Mouse (Mus musculus): Measurements from ENCODE around the gene Ptpn9. TPM values are rescaled to one million over a fixed set of nuclear protein-coding genes. Genes with fewer than 3 reads are reported as not detected.
"Not testable (repeated sequence)": the region's sequence is repeated elsewhere in the genome, so short reads cannot be mapped to it uniquely, and the experiment has no call there.

Ptpn9 gene
- polyA plus RNA-seq, 1 experiment from 2014 or later: 3.1 TPM

GRCm38 (mm10) chr9:56973960-56974524 is 20.7 kb upstream of the Ptpn9 start:
- Histone ChIP-seq H3K27ac (replicated peaks) (no peak overlapping the region), H3K36me3 (replicated peaks) (no peaks in the 10 kb centered on the region), H3K4me3 (replicated peaks) (no peak overlapping the region), H3K4me1 (replicated peaks) (no peaks in the 10 kb centered on the region), H3K9me3 (replicated peaks) (no peaks in the 10 kb centered on the region), H3K9ac (no peak overlapping the region), H3K27me3 (no peaks in the 10 kb centered on the region), H3K4me2 (no peak overlapping the region)
- WGBS (ENCODE audit: insufficient replicate concordance): 54% methylated on average over 7 of the region's 8 CpGs
- no peak for ATAC-seq (ENCODE audit: insufficient read depth)

DNA sequence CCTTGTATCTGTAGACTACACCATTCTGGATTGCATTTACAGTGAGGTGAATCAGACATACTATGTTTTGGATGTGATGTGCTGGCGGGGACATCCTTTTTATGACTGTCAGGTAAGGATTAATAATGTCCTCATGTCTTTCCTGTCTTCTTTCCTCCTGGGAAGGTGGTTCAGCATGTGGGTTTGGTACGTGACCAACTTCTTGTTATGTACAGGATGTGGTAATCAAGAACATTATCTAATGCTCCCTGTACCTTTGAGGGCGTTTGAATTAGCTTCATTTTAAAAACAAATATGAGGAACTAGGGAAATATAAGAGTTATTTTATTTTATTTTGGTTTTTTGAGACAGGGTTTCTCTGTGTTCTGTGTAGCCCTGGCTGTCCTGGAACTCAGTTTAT is 19.5 kb upstream of the Ptpn9 start:
- Histone ChIP-seq H3K36me3 (replicated peaks) (no peaks in the 10 kb centered on the region; the same call in 1 of the 2 replicates), H3K4me3 (replicated peaks) (no peak overlapping the region), H3K9me3 (replicated peaks) (no peaks in the 10 kb centered on the region), H3K4me2 (no peak overlapping the region), H3K27me3 (no peaks in the 10 kb centered on the region), H3K27ac (replicated peaks) (no peak overlapping the region), H3K9ac (no peak overlapping the region), H3K4me1 (replicated peaks) (no peaks in the 10 kb centered on the region)
- 40% methylated on average over 3 of the region's 3 CpGs for WGBS (ENCODE audit: insufficient replicate concordance)
- no peak for ATAC-seq (ENCODE audit: insufficient read depth)

DNA sequence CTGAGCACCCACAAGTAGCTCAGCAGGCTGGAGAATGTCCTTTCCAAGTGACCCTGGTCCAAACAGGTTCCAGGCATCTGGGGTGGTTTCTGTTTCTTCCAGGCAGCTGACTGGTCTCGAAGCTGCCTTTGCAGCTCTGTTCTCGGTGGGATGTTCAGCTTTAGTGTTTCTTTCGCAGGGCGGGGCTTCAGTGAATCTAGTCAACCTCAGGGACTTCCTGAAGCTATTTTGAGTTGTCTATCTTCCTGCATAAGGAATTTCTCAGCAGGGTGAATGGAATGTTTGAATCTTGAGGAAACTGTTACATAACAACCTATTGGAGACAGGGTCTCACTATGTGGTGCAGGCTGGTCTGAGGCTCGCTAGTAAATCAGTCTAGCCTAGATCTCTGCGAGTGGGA is 14.5 kb upstream of the Ptpn9 start:
- Histone ChIP-seq H3K4me2 (no peak overlapping the region), H3K9ac (no peak overlapping the region), H3K9me3 (replicated peaks) (no peaks in the 10 kb centered on the region), H3K36me3 (replicated peaks) (no peaks in the 10 kb centered on the region; the same call in 1 of the 2 replicates), H3K4me3 (replicated peaks) (no peak overlapping the region), H3K4me1 (replicated peaks) (no peaks in the 10 kb centered on the region), H3K27me3 (no peaks in the 10 kb centered on the region), H3K27ac (replicated peaks) (no peak overlapping the region)
- ATAC-seq (ENCODE audit: insufficient read depth): no peak
- WGBS (ENCODE audit: insufficient replicate concordance): 77% methylated on average over 6 of the region's 6 CpGs

DNA sequence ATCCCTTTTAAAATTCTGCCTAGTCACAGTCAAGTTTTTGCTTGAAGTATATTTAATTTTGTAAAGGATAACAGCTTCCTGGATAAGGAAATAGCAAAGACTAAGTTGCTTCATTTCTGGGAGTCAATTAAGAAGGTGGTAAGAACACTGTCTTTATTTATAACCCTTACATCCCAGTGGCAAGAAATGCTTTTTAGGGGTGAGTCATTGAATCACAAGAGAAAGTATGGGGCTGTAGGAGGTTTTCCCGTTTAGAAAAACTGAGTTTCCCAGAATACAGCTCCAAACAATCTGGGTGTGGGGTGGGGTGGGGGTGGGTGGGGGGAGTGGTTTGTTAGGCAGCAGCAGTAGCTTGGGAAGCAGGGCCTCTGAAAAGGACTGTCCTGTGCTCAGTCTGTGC is 13.2 kb upstream of the Ptpn9 start:
- Histone ChIP-seq H3K36me3 (replicated peaks) (no peaks in the 10 kb centered on the region; the same call in 1 of the 2 replicates), H3K4me3 (replicated peaks) (no peak overlapping the region), H3K4me2 (no peak overlapping the region), H3K4me1 (replicated peaks) (no peaks in the 10 kb centered on the region), H3K27me3 (no peaks in the 10 kb centered on the region), H3K9ac (no peak overlapping the region), H3K27ac (replicated peaks) (no peak overlapping the region), H3K9me3 (replicated peaks) (no peaks in the 10 kb centered on the region)
- 58% methylated on average over 1 of the region's 1 CpGs for WGBS (ENCODE audit: insufficient replicate concordance)
- ATAC-seq (ENCODE audit: insufficient read depth): no peak

- peaks cover 27% of the 10 kb centered on the region for H3K4me1 ChIP-seq (replicated peaks)
- peak overlapping the region; percentile 72 for H3K4me3 ChIP-seq (replicated peaks)
- peak overlapping the region; percentile 81 for H3K27ac ChIP-seq (replicated peaks)
- WGBS (ENCODE audit: insufficient replicate concordance): under 1% methylated on average over 80 of the region's 80 CpGs
- peaks cover 30% of the 10 kb centered on the region for H3K27me3 ChIP-seq
- H3K9me3 ChIP-seq (replicated peaks): no peaks in the 10 kb centered on the region
- peak; percentile 66 for ATAC-seq (ENCODE audit: insufficient read depth)
- H3K9ac ChIP-seq: peak overlapping the region; percentile 72
- no peaks in the 10 kb centered on the region for H3K36me3 ChIP-seq (replicated peaks)
- peak overlapping the region; percentile 94 for H3K4me2 ChIP-seq
Observed at GRCm38 (mm10) chr9:56995198-56996027, 690 bp downstream of the Ptpn9 start.

GRCm38 (mm10) chr9:56996028-56996346 is 1.3 kb downstream of the Ptpn9 start:
- H3K36me3 ChIP-seq (replicated peaks): no peaks in the 10 kb centered on the region
- 2% methylated on average over 5 of the region's 5 CpGs for WGBS (ENCODE audit: insufficient replicate concordance)
- ATAC-seq (ENCODE audit: insufficient read depth): no peak
- H3K27ac ChIP-seq (replicated peaks): peak overlapping the region; percentile 81; the same call in 1 of the 2 replicates
- peaks cover 30% of the 10 kb centered on the region for H3K27me3 ChIP-seq
- peaks cover 27% of the 10 kb centered on the region for H3K4me1 ChIP-seq (replicated peaks)
- peak overlapping the region; percentile 72 for H3K9ac ChIP-seq
- H3K9me3 ChIP-seq (replicated peaks): no peaks in the 10 kb centered on the region
- H3K4me3 ChIP-seq (replicated peaks): peak overlapping the region; percentile 72
- H3K4me2 ChIP-seq: peak overlapping the region; percentile 94

GRCm38 (mm10) chr9:56997206-56997605 is 2.5 kb downstream of the Ptpn9 start:
- 44% methylated on average over 1 of the region's 1 CpGs for WGBS (ENCODE audit: insufficient replicate concordance)
- not testable (repeated sequence) for H3K4me3 ChIP-seq (replicated peaks); H3K36me3 ChIP-seq (replicated peaks); H3K27ac ChIP-seq (replicated peaks); H3K9me3 ChIP-seq (replicated peaks); H3K9ac ChIP-seq; H3K4me2 ChIP-seq; ATAC-seq (ENCODE audit: insufficient read depth)
- peaks cover 30% of the 10 kb centered on the region for H3K27me3 ChIP-seq
- peaks cover 27% of the 10 kb centered on the region for H3K4me1 ChIP-seq (replicated peaks)

- Histone ChIP-seq H3K4me2 (no peak overlapping the region), H3K9me3 (replicated peaks) (no peaks in the 10 kb centered on the region), H3K4me1 (replicated peaks) (peaks cover 4% of the 10 kb centered on the region; the same call in 1 of the 2 replicates), H3K9ac (no peak overlapping the region), H3K27ac (replicated peaks) (no peak overlapping the region), H3K36me3 (replicated peaks) (no peaks in the 10 kb centered on the region), H3K27me3 (no peaks in the 10 kb centered on the region), H3K4me3 (replicated peaks) (no peak overlapping the region)
- ATAC-seq (ENCODE audit: insufficient read depth): no peak
- WGBS (ENCODE audit: insufficient replicate concordance): 57% methylated on average over 4 of the region's 4 CpGs
Observed at GRCm38 (mm10) chr9:57003011-57003410, 8.3 kb downstream of the Ptpn9 start.

DNA sequence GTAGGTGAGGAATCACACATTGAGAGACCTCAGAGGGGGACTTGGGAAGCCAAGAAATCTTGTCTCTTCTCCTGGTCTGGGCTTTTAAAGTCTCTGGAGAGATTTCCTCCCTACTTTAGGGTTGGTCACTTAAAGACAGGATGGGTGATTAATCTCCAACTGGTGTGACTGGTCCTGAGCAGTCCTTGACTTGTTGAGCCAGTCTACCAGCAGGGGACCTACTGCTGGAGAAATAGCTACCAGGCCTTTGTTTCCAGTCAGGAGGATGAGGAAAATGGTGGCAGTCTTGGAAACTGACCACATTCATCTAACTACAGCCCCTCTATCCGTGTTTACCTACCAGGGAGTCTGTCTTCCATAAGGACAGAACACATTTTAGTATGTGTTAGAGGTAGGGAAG is 17.7 kb downstream of the Ptpn9 start:
- no peak overlapping the region for H3K4me2 ChIP-seq
- no peak overlapping the region for H3K27ac ChIP-seq (replicated peaks)
- no peak for ATAC-seq (ENCODE audit: insufficient read depth)
- no peaks in the 10 kb centered on the region; the same call in 1 of the 2 replicates for H3K4me1 ChIP-seq (replicated peaks)
- H3K9me3 ChIP-seq (replicated peaks): no peaks in the 10 kb centered on the region
- no peak overlapping the region for H3K9ac ChIP-seq
- no peak overlapping the region for H3K4me3 ChIP-seq (replicated peaks)
- no peaks in the 10 kb centered on the region for H3K27me3 ChIP-seq
- 62% methylated on average over 1 of the region's 1 CpGs for WGBS (ENCODE audit: insufficient replicate concordance)
- 0 out of 2 replicates have a peak, but pooled peaks cover 3% of the 10 kb centered on the region for H3K36me3 ChIP-seq (replicated peaks)

DNA sequence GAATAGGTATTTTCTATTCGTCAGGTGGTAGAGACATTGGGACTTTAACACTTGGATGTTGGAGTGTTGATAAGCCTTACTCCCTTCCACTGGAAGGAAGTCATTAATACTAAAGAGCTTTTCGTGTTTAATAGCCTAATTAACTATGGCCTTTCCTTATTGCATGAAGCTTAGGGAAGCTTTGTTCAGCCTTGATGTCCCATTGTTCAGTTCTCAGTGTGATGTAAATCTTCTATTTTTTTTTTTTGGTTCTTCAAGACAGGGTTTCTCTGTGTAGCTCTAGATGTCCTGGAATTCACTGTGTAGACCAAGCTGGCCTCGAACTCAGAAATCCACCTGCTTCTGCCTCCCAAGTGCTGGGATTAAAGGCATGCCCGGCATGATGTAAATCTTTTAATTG is 18.2 kb downstream of the Ptpn9 start:
- 0 out of 2 replicates have a peak, but pooled peaks cover 3% of the 10 kb centered on the region for H3K36me3 ChIP-seq (replicated peaks)
- no peak overlapping the region for H3K4me2 ChIP-seq
- no peak for ATAC-seq (ENCODE audit: insufficient read depth)
- 70% methylated on average over 4 of the region's 4 CpGs for WGBS (ENCODE audit: insufficient replicate concordance)
- H3K9ac ChIP-seq: no peak overlapping the region
- no peaks in the 10 kb centered on the region for H3K27me3 ChIP-seq
- H3K4me1 ChIP-seq (replicated peaks): no peaks in the 10 kb centered on the region; the same call in 1 of the 2 replicates
- H3K4me3 ChIP-seq (replicated peaks): no peak overlapping the region
- no peak overlapping the region for H3K27ac ChIP-seq (replicated peaks)
- no peaks in the 10 kb centered on the region for H3K9me3 ChIP-seq (replicated peaks)

GRCm38 (mm10) chr9:57013756-57014155 is 19.0 kb downstream of the Ptpn9 start:
- no peak overlapping the region for H3K4me3 ChIP-seq (replicated peaks)
- no peak overlapping the region for H3K4me2 ChIP-seq
- H3K27ac ChIP-seq (replicated peaks): no peak overlapping the region
- H3K4me1 ChIP-seq (replicated peaks): no peaks in the 10 kb centered on the region; the same call in 1 of the 2 replicates
- WGBS (ENCODE audit: insufficient replicate concordance): 74% methylated on average over 1 of the region's 1 CpGs
- H3K27me3 ChIP-seq: no peaks in the 10 kb centered on the region
- 0 out of 2 replicates have a peak, but pooled peaks cover 3% of the 10 kb centered on the region for H3K36me3 ChIP-seq (replicated peaks)
- no peaks in the 10 kb centered on the region for H3K9me3 ChIP-seq (replicated peaks)
- ATAC-seq (ENCODE audit: insufficient read depth): no peak
- H3K9ac ChIP-seq: no peak overlapping the region
